In the genomic region with DNA sequence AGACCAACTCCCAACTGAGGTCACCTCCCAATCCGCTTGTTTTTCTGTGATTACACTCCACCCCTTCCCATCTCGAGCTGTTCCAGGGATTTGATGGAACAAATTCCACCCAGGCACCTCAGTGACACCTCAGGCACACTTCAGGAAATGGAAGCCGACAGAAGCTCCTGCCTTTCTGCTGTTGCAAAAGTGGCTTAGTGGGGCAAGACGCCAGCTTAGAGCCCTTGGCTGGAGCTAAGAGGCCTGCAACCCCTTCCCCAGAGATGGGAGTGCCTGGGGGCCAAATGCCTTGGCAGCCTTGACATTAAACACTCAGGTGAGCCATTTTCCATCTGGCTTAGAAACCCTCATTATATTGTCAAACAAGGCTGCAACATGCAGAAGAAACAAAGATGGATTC, we compare ENCODE assay signal across 17 mouse cellular contexts.
"Had no signal": no experiment of that assay in that cellular context is flagged by ENCODE, and none has a peak within 500 bp of the region (broad histone marks: within the 10 kb centered on the region; RNA-seq: fewer than 3 reads in every experiment).

No protein-coding gene starts in this region.

- H3K9ac ChIP-seq: limb, embryonic 12.5 days; liver, embryonic 15.5 days; midbrain, embryonic 12.5 days; neural tube, embryonic 13.5 days had no signal

- H3K9me3 ChIP-seq: limb, embryonic 12.5 days; liver, embryonic 15.5 days; midbrain, embryonic 12.5 days; neural tube, embryonic 13.5 days had no signal

- H3K27ac ChIP-seq: limb, embryonic 12.5 days; liver, embryonic 15.5 days; macrophage; midbrain, embryonic 12.5 days; neural tube, embryonic 13.5 days had no signal

- H3K4me3 ChIP-seq: limb, embryonic 12.5 days; liver, embryonic 15.5 days; megakaryocyte, embryonic 14.5 days; midbrain, embryonic 12.5 days; neural tube, embryonic 13.5 days had no signal

- ATAC-seq: midbrain, embryonic 16.5 days had no signal

- H3K27me3 ChIP-seq: limb, embryonic 12.5 days; liver, embryonic 15.5 days; midbrain, embryonic 12.5 days; neural tube, embryonic 13.5 days had no signal

- H3K36me3 ChIP-seq: limb, embryonic 12.5 days; liver, embryonic 15.5 days; midbrain, embryonic 12.5 days; neural tube, embryonic 13.5 days had no signal

- DNase-seq: kidney, adult 11 months; kidney, adult 9 months; kidney, postnatal 14 days; lung, adult 2 months; lung, postnatal 10 days; retina, postnatal 1 day; right cerebral cortex, postnatal 4 days; spleen, adult 18-20 months; thymus, adult 2 months; thymus, postnatal 25 days had no signal

- H3K4me2 ChIP-seq: limb, embryonic 12.5 days; liver, embryonic 15.5 days; midbrain, embryonic 12.5 days; neural tube, embryonic 13.5 days had no signal

- H3K4me1 ChIP-seq: liver, embryonic 15.5 days; midbrain, embryonic 12.5 days; neural tube, embryonic 13.5 days had no signal
